Mouse (Mus musculus): ENCODE results near the gene Lcat. TPM values are rescaled to one million over a fixed set of nuclear protein-coding genes. Genes with fewer than 3 reads are reported as not detected.

The Lcat gene
- polyA plus RNA-seq, 1 experiment from 2014 or later, result 3.0 TPM

DNA sequence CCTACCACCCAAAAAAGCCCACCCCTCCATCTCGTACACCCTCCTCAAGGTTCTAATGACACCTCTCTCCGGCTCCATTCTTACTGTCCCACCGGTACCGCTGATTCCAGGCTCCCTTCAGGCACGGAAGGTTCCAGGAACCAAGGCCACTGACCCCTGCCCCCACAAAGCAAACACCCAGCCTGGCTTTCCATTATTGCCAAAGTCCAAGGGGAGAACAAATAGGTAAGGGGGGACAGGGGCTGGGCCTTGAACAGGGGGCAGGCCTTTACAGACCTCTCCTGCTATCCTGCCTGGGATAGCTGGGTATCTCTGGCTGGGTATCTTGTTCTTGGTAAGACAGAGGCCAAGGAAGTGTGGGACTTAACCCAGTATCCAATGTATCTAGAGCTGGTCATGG is 640 bp downstream of the Lcat start:
- H3K36me3 ChIP-seq, result peaks cover 58% of the 10 kb centered on the region

DNA sequence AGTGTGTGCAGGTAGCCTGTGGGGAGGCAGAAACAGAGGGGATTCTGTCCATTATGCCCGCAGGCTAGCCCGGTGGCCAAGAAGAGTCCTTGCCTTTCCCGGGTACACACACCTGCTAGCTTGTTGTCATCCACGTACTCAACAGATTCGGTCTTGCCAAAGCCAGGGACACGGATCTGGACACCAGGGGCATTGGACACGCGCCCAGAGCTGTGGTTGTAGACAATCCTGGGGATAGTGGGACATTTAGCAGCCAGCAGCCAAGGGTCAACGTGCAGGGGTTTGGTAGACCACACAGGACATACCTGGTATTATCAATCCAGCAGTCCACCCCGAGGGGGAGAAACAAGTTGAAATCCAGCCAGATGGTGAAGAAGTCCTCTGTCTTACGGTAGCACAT is 1.2 kb downstream of the Lcat start:
- H3K9me3 ChIP-seq, result no peaks in the 10 kb centered on the region
- no peaks in the 10 kb centered on the region for H3K27me3 ChIP-seq
- no peak for ATAC-seq (ENCODE audit: insufficient number of reproducible peaks, insufficient read depth, low FRiP score, low TSS enrichment)
- no peaks in the 10 kb centered on the region for H3K4me1 ChIP-seq
- WGBS, result 90% methylated on average over 11 of the region's 11 CpGs
- peaks cover 53% of the 10 kb centered on the region for H3K36me3 ChIP-seq
- no peak overlapping the region for H3K4me3 ChIP-seq
- H3K4me2 ChIP-seq (replicated peaks), result no peak overlapping the region
- no peak overlapping the region for H3K9ac ChIP-seq
- H3K27ac ChIP-seq, result no peak overlapping the region

More for the DNA sequence above, 640 bp downstream of the Lcat start:
- 0 out of 2 replicates have a peak overlapping the region, but pooled peaks have one; percentile 4 for H3K9ac ChIP-seq
- no peaks in the 10 kb centered on the region for H3K27me3 ChIP-seq
- no peak for ATAC-seq (ENCODE audit: insufficient number of reproducible peaks, insufficient read depth, low FRiP score, low TSS enrichment)
- WGBS, result 93% methylated on average over 5 of the region's 5 CpGs
- no peak overlapping the region for H3K27ac ChIP-seq
- H3K4me1 ChIP-seq, result no peaks in the 10 kb centered on the region
- no peak overlapping the region for H3K4me2 ChIP-seq (replicated peaks)
- H3K9me3 ChIP-seq, result no peaks in the 10 kb centered on the region
- H3K4me3 ChIP-seq, result no peak overlapping the region

DNA sequence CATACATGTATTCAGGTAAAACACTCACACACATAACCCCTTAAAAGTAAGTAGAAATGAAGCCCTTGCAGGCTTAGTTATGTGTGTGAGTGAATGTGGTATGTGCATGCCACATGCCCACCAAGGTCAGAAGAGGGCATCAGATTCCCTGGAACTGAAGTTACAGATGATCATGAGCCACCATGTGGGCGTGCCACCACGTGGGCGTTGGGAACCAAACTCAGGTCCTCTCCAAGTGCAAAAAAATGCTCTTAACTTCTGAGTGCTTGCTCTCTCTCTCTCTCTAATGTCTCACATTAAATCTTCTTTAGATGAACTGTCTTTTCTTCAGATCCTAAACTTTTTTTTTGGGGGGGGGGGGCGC is 4.9 kb downstream of the Lcat start, which contains the start of gene Psmb10:
TSS of gene Psmb10 (minus strand) at position 139 of the 364 bp plus-strand sequence.
- Histone ChIP-seq H3K4me3 (peak within 1 kb of the TSS; percentile 65), H3K27me3 (no peaks in the 10 kb centered on the region), H3K4me1 (peaks cover 12% of the 10 kb centered on the region; the same call in 1 of the 2 replicates), H3K27ac (peak within 1 kb of the TSS; percentile 76), H3K9ac (peak within 1 kb of the TSS; percentile 63), H3K36me3 (peaks cover 18% of the 10 kb centered on the region), H3K4me2 (replicated peaks) (peak within 1 kb of the TSS; percentile 66), H3K9me3 (no peaks in the 10 kb centered on the region)
- ATAC-seq (ENCODE audit: insufficient number of reproducible peaks, insufficient read depth, low FRiP score, low TSS enrichment), result no peak
- WGBS, result 23% methylated on average over 4 of the region's 4 CpGs

DNA sequence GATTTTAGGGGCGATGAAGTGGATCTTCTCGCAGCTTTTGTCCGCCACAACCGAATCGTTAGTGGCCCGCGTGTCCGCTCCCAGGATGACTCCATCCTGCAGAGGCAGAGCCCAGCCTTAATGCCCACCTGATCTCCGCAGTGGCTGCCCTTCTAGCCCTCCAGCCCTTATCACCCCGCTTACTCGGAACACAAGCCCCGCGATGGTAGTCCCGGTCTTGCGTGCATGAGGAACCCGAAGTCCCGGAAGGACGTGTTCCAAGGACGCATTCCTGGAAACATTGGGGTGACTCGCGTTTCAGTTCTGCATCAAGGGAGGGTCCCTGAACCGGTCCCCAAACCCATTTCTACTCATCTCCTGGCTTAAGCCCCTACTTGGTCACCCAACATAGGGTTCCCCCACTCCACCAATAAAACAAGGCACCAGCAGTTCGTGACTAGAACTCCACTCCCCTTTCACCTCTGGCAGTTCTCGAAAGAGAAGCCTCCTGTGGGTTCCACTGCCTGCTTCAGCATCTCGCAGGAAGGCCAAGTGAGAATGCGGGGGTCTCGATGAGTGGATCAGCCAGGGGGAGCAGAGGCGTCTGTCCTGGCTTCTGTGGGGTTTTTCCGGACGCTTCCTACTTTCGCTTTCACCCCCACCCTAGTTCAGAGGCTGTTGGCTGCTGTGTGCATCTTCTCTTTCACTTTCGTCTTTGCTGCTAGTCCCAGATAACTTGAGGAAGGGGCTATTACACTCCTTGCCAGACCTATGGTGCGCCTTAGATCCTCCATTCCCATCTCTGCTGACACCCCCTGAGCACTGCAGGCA is 5.5 kb downstream of the Lcat start:
- H3K4me2 ChIP-seq (replicated peaks), result peak overlapping the region; percentile 66
- peak overlapping the region; percentile 65 for H3K4me3 ChIP-seq
- 2% methylated on average over 33 of the region's 33 CpGs for WGBS
- peak overlapping the region; percentile 76 for H3K27ac ChIP-seq
- no peaks in the 10 kb centered on the region for H3K9me3 ChIP-seq
- H3K36me3 ChIP-seq, result peaks cover 19% of the 10 kb centered on the region
- no peaks in the 10 kb centered on the region for H3K27me3 ChIP-seq
- peaks cover 12% of the 10 kb centered on the region; the same call in 1 of the 2 replicates for H3K4me1 ChIP-seq
- H3K9ac ChIP-seq, result peak overlapping the region; percentile 63
- peak; percentile 31; the same call in 1 of the 2 replicates for ATAC-seq (ENCODE audit: insufficient number of reproducible peaks, insufficient read depth, low FRiP score, low TSS enrichment)

DNA sequence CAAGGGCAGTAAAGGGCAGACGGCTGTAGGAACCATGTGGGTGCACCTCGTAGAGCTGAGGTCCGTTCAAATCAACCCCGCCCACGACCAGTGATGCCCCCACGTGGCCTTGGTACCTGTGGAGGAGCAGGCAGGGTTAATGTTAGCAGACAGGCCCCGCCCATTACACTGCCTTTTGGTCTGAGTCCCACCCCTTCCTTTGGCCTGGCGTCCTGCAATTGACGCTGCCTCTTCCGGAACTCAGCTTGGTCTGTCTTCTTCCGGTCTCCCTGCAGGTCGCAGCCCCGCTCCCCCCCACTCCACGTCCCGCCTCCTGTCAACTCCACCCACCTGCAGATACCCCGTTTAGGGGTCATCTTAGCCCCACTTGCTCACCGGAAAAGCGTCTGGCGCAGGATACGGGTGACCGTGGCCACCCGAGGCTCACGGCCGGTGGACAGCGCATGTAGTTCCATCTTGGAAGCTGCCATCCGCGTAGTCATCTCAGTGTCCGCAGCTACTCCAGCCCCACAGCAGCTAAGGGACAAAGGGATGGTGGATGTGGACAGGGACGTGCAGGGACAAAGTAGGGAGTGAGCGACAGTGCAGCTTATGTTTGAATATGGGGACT is 6.2 kb downstream of the Lcat start:
- Histone ChIP-seq H3K9me3 (no peaks in the 10 kb centered on the region), H3K4me2 (replicated peaks) (peak overlapping the region; percentile 66), H3K27me3 (no peaks in the 10 kb centered on the region), H3K36me3 (peaks cover 20% of the 10 kb centered on the region; the same call in 1 of the 2 replicates), H3K4me1 (peaks cover 12% of the 10 kb centered on the region; the same call in 1 of the 2 replicates), H3K27ac (peak overlapping the region; percentile 76), H3K9ac (peak overlapping the region; percentile 63), H3K4me3 (peak overlapping the region; percentile 65)
- ATAC-seq (ENCODE audit: insufficient number of reproducible peaks, insufficient read depth, low FRiP score, low TSS enrichment), result peak; percentile 85
- under 1% methylated on average over 30 of the region's 30 CpGs for WGBS

DNA sequence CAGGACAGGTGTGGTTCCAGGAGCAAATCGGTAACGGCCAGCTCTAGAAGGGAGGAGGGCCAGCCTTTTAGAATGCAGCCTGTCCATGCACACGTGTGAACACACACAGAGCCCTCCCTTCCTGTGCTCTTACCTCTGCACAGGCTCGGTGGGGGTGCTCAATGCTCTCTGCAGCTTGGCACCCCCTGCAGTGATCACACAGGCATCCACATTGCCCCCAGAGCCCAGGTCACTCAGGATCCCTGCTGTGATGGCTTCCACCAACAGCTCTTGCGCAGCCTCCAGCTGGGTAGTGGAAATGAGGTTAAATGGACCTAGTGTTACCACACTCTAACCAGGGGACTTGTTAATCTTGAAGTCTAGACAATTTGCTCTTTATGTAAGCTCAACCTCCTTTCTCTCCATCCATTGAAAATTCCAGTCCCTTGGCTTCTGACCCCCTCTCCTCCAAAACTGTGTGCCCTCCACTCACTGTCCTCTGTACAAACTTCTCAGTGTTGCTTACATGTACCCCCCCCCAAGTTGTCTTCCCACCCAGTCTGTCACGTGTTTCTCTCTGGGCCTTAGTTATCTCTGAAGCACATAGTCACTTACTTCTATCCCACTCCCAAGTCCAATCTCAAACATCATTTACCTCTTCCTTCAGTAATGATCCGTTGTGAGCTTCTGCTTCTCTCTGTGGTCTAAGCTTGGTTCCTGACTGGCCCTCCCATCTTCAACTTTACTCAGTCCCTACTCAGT is 7.1 kb downstream of the Lcat start:
- 25% methylated on average over 7 of the region's 7 CpGs for WGBS
- ATAC-seq (ENCODE audit: insufficient number of reproducible peaks, insufficient read depth, low FRiP score, low TSS enrichment), result no peak
- H3K4me2 ChIP-seq (replicated peaks), result peak overlapping the region; percentile 66
- H3K4me1 ChIP-seq, result peaks cover 12% of the 10 kb centered on the region; the same call in 1 of the 2 replicates
- H3K27me3 ChIP-seq, result no peaks in the 10 kb centered on the region
- H3K27ac ChIP-seq, result no peak overlapping the region
- H3K4me3 ChIP-seq, result peak overlapping the region; percentile 65
- H3K36me3 ChIP-seq, result peaks cover 17% of the 10 kb centered on the region; the same call in 1 of the 2 replicates
- peak overlapping the region; percentile 63 for H3K9ac ChIP-seq
- H3K9me3 ChIP-seq, result no peaks in the 10 kb centered on the region

DNA sequence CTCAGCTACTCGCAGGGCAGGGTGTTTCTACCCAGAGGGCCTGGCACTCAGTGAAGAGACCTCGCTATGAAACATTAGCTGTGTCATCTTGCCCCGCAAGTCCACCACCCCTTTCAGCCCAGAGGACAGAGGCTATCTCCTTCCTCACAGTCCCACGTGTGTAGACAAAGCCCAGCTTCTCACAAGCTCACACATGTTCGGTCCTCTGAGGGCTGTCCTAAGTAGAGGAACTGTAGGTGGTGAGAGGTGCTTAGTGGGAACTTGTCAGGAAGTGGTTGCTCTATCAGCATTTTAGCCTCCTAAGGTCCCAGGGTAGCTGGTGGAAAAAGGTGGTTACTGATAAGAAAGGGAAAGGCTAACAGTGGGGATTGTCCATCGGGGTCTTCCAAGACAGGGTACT is 8.1 kb downstream of the Lcat start:
- Histone ChIP-seq H3K4me3 (no peak overlapping the region), H3K9ac (no peak overlapping the region), H3K4me2 (replicated peaks) (no peak overlapping the region), H3K9me3 (no peaks in the 10 kb centered on the region), H3K4me1 (peaks cover 12% of the 10 kb centered on the region; the same call in 1 of the 2 replicates), H3K36me3 (peaks cover 23% of the 10 kb centered on the region), H3K27ac (no peak overlapping the region), H3K27me3 (no peaks in the 10 kb centered on the region)
- 79% methylated on average over 6 of the region's 6 CpGs for WGBS
- no peak for ATAC-seq (ENCODE audit: insufficient number of reproducible peaks, insufficient read depth, low FRiP score, low TSS enrichment)

DNA sequence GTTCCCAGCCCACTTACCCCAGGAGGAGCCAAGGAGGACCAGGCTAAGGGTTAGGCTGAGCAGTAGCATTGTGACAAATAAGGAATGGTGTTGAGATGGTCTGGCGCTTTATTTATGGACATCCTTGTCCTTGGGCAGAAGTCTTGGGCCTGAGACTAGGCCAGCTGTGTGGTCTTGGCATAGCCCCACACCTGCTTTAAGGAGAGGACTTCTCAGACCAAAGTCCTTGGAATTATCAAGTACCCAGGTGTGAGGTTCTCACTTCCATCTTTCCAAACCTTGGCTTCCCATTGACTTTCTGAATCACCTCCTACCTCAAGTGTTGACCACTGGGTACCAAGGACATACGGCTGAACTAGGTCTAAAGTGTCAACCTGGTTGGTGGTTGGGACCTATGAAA is 9.4 kb downstream of the Lcat start, which contains the start of gene Ctrl:
TSS of gene Ctrl (minus strand) at position 101 of the 400 bp plus-strand sequence.
- Histone ChIP-seq H3K4me3 (no peak within 1 kb of the TSS), H3K4me1 (peaks cover 12% of the 10 kb centered on the region; the same call in 1 of the 2 replicates), H3K9ac (no peak within 1 kb of the TSS), H3K27ac (no peak within 1 kb of the TSS), H3K9me3 (no peaks in the 10 kb centered on the region), H3K27me3 (no peaks in the 10 kb centered on the region), H3K4me2 (replicated peaks) (no peak within 1 kb of the TSS), H3K36me3 (peaks cover 31% of the 10 kb centered on the region)
- WGBS, result 91% methylated on average over 2 of the region's 2 CpGs
- no peak for ATAC-seq (ENCODE audit: insufficient number of reproducible peaks, insufficient read depth, low FRiP score, low TSS enrichment)

DNA sequence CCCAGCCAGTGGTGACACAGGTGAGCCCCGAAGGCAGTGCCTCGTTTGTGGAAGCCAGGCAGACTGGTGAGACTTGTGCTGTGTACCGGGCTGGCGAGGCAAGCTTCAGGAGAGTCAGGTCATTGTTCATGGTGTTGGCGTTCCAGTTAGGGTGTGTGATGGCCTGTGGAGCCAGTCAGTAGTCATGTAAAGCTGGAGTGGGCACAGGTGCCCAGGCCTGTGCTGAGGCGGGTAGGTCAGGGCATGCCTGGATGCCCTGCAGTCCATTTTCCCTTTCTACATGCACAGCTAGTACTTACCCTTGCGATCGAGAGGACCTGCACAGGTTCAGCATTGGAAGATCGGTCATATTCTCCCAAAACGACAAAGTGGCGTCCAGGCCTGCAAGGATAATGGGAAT is 10.7 kb downstream of the Lcat start:
- no peak for ATAC-seq (ENCODE audit: insufficient number of reproducible peaks, insufficient read depth, low FRiP score, low TSS enrichment)
- H3K9me3 ChIP-seq, result no peaks in the 10 kb centered on the region
- H3K36me3 ChIP-seq, result peaks cover 31% of the 10 kb centered on the region
- no peaks in the 10 kb centered on the region for H3K27me3 ChIP-seq
- H3K4me2 ChIP-seq (replicated peaks), result no peak overlapping the region
- H3K27ac ChIP-seq, result no peak overlapping the region
- H3K9ac ChIP-seq, result no peak overlapping the region
- no peak overlapping the region for H3K4me3 ChIP-seq
- H3K4me1 ChIP-seq, result peaks cover 12% of the 10 kb centered on the region; the same call in 1 of the 2 replicates
- WGBS, result 86% methylated on average over 11 of the region's 11 CpGs

DNA sequence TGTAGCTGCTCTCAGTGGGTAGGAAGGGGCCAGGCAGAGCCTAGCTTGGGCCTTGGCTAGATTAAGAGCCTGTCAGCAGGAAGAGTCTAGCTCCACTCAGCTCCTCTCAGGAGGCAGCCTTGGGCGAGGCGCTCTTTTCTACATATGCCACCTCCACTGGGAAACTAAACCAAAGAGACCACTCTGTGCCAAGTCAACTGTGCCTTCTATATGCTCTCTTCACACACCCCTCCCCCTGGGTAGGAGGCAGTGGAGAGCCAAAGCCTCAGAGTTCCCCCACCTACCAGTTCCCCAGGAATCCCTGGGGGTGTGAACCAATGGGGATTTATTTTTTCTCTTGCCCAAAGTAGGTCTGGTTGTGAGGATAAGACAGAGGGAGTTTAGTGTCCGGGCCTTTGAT is 11.9 kb downstream of the Lcat start:
- Histone ChIP-seq H3K4me3 (no peak overlapping the region), H3K4me2 (replicated peaks) (no peak overlapping the region), H3K4me1 (peaks cover 7% of the 10 kb centered on the region; the same call in 1 of the 2 replicates), H3K27me3 (no peaks in the 10 kb centered on the region), H3K9me3 (no peaks in the 10 kb centered on the region), H3K9ac (no peak overlapping the region), H3K27ac (no peak overlapping the region), H3K36me3 (peaks cover 36% of the 10 kb centered on the region)
- 91% methylated on average over 3 of the region's 3 CpGs for WGBS
- ATAC-seq (ENCODE audit: insufficient number of reproducible peaks, insufficient read depth, low FRiP score, low TSS enrichment), result no peak

DNA sequence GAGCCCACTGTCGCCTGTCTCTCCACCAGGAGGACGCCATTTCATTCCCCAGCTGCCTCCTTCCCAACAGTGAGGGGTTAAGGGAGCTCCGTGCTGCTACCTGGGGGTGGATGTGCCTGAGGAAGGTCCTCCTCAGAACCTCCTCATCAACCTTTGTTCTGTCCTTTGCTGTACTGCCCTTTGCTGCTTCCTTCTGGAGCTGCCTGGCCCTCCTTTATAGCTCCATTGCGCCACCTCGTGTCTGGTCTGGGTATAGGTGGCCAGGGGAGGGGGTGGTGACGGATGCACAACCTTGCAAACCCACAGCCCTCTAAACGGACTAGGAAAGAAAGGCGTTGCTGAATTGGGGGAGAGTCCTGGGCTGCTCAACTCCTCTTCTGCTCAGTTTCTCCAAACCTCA is 12.6 kb downstream of the Lcat start:
- WGBS, result 20% methylated on average over 8 of the region's 8 CpGs
- Histone ChIP-seq H3K4me3 (no peak overlapping the region), H3K4me2 (replicated peaks) (no peak overlapping the region), H3K4me1 (no peaks in the 10 kb centered on the region), H3K27me3 (no peaks in the 10 kb centered on the region), H3K9ac (peak overlapping the region; percentile 24), H3K9me3 (no peaks in the 10 kb centered on the region), H3K27ac (no peak overlapping the region), H3K36me3 (peaks cover 38% of the 10 kb centered on the region)
- ATAC-seq (ENCODE audit: insufficient number of reproducible peaks, insufficient read depth, low FRiP score, low TSS enrichment), result peak; percentile 26; the same call in 1 of the 2 replicates

Data from embryonic facial prominence, embryonic 12.5 days (tissue).